Mouse (Mus musculus) liver, adult 2 months (tissue): Measurements from ENCODE around the gene Traf2.

Source experiments
- CTCF ChIP-seq: fragments of 200-500 bp; IDR thresholded peaks from 2 replicates; pipeline ENCODE4 v1.5.1; 2011; ENCODE audit warnings: low read depth, low read length, control low read depth
- POLR2A ChIP-seq: fragments of 200-500 bp; IDR thresholded peaks from 2 replicates; pipeline ENCODE4 v1.6.1; 2011; ENCODE audit warnings: low read length, control low read depth; ENCODE audit not compliant: insufficient read depth; ENCODE audit errors: extremely low read depth

DNA sequence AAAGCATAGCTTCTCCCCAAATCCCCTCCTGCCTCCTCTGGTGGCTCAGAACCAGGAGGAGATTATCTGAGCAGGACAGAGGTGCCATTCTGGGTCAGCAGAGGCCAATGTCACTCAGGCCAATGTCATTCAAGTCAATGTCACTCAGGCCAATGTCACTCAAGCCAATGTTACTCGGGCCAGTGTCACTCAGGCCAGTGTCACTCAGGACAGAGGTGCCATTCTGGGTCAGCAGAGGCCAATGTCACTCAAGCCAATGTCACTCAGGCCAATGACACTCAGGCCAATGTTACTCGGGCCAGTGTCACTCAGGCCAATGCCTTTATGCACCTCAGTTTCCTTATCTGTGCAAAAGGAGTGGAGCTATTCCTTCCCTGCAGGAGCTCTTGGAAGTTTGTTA lies 74.2 kb downstream of the Traf2 start:
- TF ChIP-seq POLR2A (no peak), CTCF (no peak)
